Mouse (Mus musculus): ENCODE measurements at regions not wholly inside any gene's neighbourhood (a gene's known extent, or its start where the extent isn't known, plus 50 kb on each side); places are given as distances from the start of the nearest gene placed in this dataset.

DNA sequence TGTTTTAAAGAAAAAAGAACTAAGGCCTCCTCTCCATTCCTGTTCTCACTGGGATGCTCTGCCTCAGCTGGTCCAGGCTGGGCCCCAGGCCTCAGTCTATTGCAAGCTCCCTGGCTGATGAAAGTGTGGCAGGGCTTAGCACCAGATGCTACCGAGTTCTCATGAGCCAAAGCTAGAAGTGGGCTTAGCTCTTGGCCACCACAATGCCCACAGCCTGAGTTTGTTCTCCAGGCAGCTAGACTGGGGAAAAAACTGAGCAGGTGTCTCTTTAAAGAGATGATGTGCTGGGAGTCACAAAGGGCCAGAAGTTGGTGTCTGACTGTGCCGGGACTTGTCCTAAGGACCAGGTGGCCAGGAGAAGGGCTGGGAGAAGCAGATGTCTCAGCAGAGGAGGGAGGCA lies 101.9 kb upstream of the Lhx1 start:
- no peak for TF ChIP-seq GATA1 (IDR thresholded peaks at IDR 0.05; ENCODE audit: low read length)

DNA sequence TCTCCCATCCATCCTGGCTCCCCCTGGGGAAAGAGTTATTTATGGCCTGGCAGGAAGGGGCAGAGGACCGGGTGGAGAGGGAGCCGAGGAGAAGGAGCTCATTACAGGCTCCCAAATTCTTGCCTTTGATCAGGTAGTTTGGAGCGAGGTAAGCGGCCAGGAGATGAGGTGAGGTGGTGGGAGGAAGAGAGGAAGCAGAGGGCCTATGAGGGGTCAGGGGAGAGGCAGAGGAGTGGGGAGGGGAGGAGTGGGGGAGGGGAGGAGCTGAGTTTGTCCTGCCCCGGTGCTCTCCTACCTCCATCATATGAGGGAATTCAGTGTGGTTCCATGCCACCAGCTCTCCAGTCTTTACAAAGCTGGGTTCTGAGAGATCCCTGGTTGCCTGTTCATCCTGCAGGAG lies 98.8 kb upstream of the Lhx1 start:
- TF ChIP-seq GATA1 (IDR thresholded peaks at IDR 0.05; ENCODE audit: low read length): no peak

DNA sequence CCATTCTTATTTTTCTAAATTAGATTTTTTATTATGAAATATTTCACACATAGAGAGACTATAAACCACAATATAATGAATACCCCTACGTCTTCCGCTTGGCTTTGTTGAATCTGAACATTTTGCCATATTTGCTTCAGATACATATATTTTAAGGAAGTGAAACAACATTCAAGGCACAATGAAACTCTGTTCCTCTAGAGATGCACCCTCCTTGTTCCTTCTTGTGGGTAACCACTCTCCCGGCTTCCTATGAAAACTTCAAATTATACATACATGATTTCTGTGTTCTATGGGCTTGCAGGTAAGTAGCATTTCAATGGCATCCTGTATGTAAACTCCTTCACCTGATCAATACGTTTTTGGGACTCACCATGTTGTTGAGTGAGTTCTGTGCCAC lies 94.4 kb upstream of the Lhx1 start:
- no peak for TF ChIP-seq GATA1 (IDR thresholded peaks at IDR 0.05; ENCODE audit: low read length)

- no peak for TF ChIP-seq GATA1 (IDR thresholded peaks at IDR 0.05; ENCODE audit: low read length)
Observed at GRCm38 (mm10) chr11:84618576-84618975, 93.2 kb upstream of the Lhx1 start.

GRCm38 (mm10) chr11:84612982-84613720 lies 87.8 kb upstream of the Lhx1 start:
- TF ChIP-seq GATA1 (IDR thresholded peaks at IDR 0.05; ENCODE audit: low read length): no peak

DNA sequence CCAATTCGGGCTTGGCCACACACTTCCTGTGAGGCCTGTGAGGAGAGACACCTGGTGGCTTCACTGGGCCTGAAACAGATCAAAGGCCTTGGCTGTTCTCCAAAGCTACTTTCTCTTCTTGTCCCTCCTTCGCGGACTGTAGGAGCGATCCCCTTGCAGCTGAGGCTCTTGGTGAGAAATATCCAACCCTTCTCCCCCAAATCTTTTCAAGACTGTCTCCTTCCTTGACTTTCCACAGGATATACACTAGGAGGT lies 86.2 kb upstream of the Lhx1 start:
- no peak for TF ChIP-seq GATA1 (IDR thresholded peaks at IDR 0.05; ENCODE audit: low read length)

DNA sequence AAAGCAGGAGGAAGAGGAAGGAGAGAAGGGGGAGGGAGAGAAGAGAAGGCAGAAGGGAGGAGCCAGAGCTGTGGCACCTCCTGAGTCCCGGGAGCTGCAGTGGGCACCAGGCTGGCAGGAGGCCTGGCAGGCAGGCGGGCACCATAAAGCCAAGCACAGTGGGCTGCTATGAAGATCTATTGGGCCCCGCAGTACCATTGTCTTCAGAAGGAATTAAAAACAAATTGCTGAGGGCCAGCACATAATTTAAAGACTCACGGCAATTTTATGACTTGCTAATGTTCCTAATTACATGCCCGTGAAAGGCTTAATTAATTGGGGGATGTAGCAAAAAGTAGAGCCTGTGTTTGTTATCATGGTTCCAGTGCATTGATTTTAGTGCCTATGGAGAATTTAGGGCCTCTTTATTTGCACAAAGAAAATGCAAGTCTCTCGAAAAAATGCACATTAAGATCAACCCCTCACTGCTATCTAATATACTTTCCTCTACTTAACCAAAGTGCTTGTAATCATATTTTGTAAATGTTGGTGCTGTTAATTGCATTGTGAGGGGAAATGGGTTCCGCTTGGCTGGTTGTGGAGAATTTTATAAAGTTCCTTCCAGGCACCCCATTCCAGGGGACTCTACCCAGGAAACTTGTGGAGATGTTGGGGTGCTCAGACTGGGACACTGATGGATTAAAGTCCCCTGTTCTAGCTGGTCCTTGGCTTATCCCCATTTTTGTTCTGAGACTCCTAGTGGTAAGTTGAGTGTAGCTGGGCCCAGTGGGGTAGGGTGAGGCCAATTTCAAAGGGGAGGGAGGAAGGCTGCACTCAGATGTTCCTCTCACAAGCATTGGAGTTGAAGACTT lies 85.7 kb upstream of the Lhx1 start:
- no peak for TF ChIP-seq GATA1 (IDR thresholded peaks at IDR 0.05; ENCODE audit: low read length)

DNA sequence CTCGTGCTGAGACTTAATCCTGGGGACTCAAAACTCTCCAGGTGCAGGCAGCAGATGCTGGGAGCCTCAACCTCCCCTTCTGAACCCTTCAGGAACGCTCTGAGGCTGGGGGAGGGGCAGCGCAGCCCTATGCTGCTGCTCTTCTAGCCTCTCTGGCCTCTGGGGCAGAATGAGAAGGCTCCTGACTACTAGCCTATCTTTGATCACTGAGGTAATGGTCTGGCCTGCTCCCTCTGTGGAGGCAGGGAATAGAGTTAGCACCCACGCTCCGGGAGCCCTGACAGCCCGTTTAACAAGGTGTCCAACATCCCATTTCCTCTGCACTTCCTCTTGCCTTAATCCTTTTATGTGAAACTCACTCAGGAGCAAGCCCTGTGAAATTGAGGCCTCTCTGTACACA lies 79.4 kb upstream of the Lhx1 start:
- TF ChIP-seq GATA1 (IDR thresholded peaks at IDR 0.05; ENCODE audit: low read length): no peak

DNA sequence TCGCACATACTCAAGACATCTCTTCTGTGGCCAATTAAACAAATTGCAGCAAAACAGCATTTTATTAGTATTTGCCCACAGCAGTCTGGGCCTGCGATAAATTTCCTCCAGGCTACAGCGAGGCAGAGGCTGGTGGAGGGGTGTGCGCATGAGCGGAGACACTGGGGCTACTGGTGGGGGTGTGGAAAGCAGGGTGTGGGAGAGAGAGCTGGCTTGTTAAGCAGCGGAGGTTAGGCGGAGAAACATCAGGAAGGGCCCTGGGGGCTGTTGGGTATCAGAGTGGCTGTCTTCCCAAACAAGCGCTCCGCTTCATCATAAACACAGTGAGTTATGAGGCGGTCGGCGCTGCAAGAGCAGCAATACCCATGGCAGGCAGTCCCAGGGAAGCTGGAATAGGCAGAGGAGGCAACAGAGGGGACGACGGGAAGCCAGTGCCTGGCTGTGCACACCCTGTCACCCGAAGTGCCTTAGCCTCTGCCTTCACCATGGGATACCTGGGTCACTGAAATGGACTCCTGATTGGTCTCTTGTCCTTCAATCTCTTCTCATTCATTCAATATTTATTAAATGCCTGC lies 74.0 kb upstream of the Lhx1 start:
- TF ChIP-seq GATA1 (IDR thresholded peaks at IDR 0.05; ENCODE audit: low read length): no peak

GRCm38 (mm10) chr11:84597572-84598295 lies 72.4 kb upstream of the Lhx1 start:
- TF ChIP-seq GATA1 (IDR thresholded peaks at IDR 0.05; ENCODE audit: low read length): no peak

DNA sequence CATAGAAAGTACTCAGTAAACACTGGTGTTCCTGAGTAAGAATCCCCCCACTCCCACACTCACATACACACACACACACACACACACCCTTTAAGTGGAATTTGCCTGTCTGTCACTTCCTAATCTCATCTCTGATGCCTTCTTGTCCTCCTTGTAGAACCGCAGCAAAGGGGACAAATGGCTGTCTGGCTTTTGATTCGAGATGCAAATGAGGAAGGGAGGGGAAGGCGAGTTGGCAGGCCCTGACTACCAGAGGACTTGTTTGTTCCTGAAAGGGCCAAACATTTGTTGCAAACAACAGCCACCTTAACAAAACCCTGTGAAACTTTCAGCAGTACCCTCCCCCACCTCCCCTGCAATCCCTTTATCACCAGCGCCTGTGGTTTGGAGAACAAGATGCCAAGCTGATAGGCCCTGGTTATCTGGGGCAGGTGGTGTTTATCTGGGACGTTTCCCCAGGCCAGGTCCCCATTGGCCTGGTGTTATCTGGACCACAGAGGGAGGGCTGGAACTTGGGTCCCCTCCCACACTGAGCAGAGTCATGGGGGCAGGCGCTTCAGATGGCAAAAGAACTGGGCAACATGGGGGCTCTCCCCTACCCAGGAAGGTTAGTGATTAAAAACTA lies 67.5 kb upstream of the Lhx1 start:
- TF ChIP-seq GATA1 (IDR thresholded peaks at IDR 0.05; ENCODE audit: low read length): peak; percentile 98

DNA sequence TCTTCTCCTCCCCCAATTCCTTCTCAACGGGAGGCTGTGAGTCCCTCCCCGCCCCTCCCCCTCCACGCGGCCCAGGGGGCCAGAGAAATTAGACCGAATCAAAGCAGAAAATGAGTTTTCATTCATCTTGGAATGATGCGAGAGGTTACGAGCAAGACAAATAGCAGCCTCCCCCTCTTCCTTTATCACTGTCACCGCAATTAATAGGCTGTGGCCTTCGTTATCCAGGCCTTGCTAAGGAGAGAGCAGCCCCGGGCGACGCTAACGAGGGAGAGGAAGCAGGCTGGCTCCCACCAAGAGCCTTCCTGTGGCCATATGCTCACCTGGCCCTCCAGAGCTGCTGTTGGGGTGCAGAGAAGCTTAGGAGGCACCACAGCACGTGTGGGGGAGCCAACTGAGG lies 61.8 kb upstream of the Lhx1 start:
- TF ChIP-seq GATA1 (IDR thresholded peaks at IDR 0.05; ENCODE audit: low read length): no peak

DNA sequence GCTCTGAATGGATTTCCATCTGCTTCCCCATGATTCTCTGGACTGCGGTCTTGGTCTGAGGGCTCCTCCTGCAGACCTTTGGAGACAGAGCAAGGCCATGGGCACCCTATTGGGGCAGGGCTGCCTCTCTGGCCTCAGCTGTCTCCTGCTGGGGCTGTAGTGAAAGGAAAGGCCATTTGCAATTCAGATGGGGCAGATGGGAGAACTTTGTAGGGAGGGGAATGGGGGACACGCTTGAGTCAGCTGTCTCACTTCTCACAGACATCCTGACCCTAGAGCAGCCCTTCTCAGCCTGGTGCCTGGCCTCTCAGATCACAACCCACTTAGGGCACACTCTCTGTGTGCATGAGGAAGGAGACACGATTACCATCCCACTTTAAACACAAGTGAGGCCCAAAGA lies 60.3 kb upstream of the Lhx1 start:
- no peak for TF ChIP-seq GATA1 (IDR thresholded peaks at IDR 0.05; ENCODE audit: low read length)

GRCm38 (mm10) chr11:84578805-84579541 lies 53.6 kb upstream of the Lhx1 start:
- no peak for TF ChIP-seq GATA1 (IDR thresholded peaks at IDR 0.05; ENCODE audit: low read length)
